Mouse (Mus musculus): Measurements from ENCODE around the gene Nes. TPM values are rescaled to one million over a fixed set of nuclear protein-coding genes. Genes with fewer than 3 reads are reported as not detected.
A peak's percentile ranks its signal among the peaks of the same experiment; 100 is the strongest.

Nes gene
- polyA plus RNA-seq, 1 experiment, result 0.26 TPM

DNA sequence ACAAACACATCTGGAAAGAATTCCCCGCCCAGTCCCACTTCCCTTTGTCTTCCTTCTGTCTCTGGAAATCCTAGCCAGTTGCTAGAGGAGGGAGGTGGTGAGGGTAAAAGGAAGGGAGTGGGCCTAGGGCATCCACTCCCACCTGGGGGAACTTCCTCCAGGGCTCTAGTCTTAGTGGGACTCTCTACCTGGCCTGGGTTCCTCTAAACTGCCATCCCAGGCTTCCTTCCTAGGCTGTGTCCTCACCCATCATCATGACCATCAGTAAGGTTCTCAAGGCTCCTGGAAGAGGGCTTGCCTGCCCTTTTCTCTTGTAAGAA, 24.4 kb upstream of the Nes start:
- no peak for TF ChIP-seq POLR2A (IDR thresholded peaks at IDR 0.05; ENCODE audit: control insufficient read depth, low read depth, low read length)
- no peak for TF ChIP-seq CTCF (IDR thresholded peaks at IDR 0.05; ENCODE audit: control insufficient read depth, insufficient read depth, insufficient replicate concordance, low read depth, low read length)
- Histone ChIP-seq H3K27me3 (ENCODE audit: control insufficient read depth, insufficient read depth, low read length) (no peaks in the 10 kb centered on the region; the same call in none of the 2 replicates), H3K36me3 (ENCODE audit: control insufficient read depth, insufficient read depth, low read length) (no peaks in the 10 kb centered on the region; the same call in 1 of the 2 replicates), H3K4me3 (ENCODE audit: control insufficient read depth, low read depth, low read length) (no peak overlapping the region), H3K4me1 (ENCODE audit: control insufficient read depth, insufficient read depth, low read length) (peaks cover 27% of the 10 kb centered on the region), H3K27ac (ENCODE audit: control insufficient read depth, insufficient read depth, low read depth, low read length) (no peak overlapping the region)

DNA sequence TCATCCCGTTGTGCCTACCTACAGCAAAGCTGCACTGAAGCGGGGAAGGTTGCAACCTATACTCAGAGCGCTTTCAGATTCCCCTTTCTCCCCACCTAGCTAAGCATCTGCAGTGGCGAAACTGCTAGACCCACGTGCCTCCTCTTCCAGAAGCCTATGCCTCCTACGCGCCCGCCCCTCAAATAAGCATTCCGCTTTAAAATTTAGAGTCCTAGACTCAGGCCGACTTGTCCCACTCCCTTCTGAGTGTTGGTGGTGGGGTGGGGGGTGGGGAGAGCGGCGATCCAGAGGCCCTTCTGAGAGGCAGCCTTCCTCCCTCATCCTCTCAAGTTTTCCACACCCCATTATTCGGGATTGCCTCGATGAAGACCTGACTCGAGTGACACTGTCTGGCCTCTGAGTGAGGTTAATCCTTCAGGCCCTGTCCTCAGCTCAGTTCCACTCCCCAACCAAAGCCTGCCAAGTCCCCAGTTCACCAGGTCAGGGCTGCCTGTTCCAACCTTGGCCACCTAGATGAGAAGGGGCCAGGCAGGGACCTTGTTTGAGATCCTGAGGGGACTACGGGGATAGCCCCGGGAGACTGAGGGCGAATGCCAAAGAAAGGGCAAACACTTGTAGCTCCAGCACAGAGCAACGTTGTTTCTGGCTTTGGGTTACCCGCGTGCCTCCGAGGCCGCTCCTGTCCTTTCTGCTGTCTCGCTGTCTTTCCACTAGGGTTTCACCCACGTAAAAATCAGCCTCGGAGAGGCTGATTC, 23.6 kb upstream of the Nes start:
- Histone ChIP-seq H3K27ac (ENCODE audit: control insufficient read depth, insufficient read depth, low read depth, low read length) (no peak overlapping the region), H3K36me3 (ENCODE audit: control insufficient read depth, insufficient read depth, low read length) (no peaks in the 10 kb centered on the region), H3K4me3 (ENCODE audit: control insufficient read depth, low read depth, low read length) (peak overlapping the region; percentile 6; the same call in 1 of the 2 replicates), H3K27me3 (ENCODE audit: control insufficient read depth, insufficient read depth, low read length) (no peaks in the 10 kb centered on the region; the same call in none of the 2 replicates), H3K4me1 (ENCODE audit: control insufficient read depth, insufficient read depth, low read length) (peaks cover 31% of the 10 kb centered on the region)
- no peak for TF ChIP-seq POLR2A (IDR thresholded peaks at IDR 0.05; ENCODE audit: control insufficient read depth, low read depth, low read length)
- no peak for TF ChIP-seq CTCF (IDR thresholded peaks at IDR 0.05; ENCODE audit: control insufficient read depth, insufficient read depth, insufficient replicate concordance, low read depth, low read length)

DNA sequence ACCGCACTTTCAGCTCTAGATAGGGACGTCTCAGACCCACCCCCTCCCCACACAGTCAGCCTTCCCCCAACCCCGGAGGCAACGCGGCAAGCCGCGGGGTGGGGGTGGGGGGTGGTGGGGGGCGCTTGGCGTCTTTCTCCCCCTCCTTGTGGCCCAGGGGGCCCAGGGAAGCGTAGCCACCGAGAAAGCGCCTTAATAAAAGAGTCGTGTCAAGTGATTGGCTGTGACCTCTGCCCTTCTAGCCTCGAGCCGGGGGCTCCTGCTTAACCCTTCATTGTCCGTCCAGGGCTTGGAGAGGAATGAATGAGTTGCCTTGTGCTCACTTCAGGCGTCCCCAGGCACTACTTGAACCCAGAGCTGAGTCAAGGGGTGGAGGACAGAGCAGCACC, 23.1 kb upstream of the Nes start:
- Histone ChIP-seq H3K4me3 (ENCODE audit: control insufficient read depth, low read depth, low read length) (peak overlapping the region; percentile 36), H3K27ac (ENCODE audit: control insufficient read depth, insufficient read depth, low read depth, low read length) (no peak overlapping the region), H3K4me1 (ENCODE audit: control insufficient read depth, insufficient read depth, low read length) (peaks cover 37% of the 10 kb centered on the region), H3K27me3 (ENCODE audit: control insufficient read depth, insufficient read depth, low read length) (no peaks in the 10 kb centered on the region; the same call in none of the 2 replicates), H3K36me3 (ENCODE audit: control insufficient read depth, insufficient read depth, low read length) (no peaks in the 10 kb centered on the region)
- no peak for TF ChIP-seq POLR2A (IDR thresholded peaks at IDR 0.05; ENCODE audit: control insufficient read depth, low read depth, low read length)
- TF ChIP-seq CTCF (IDR thresholded peaks at IDR 0.05; ENCODE audit: control insufficient read depth, insufficient read depth, insufficient replicate concordance, low read depth, low read length), result no peak

DNA sequence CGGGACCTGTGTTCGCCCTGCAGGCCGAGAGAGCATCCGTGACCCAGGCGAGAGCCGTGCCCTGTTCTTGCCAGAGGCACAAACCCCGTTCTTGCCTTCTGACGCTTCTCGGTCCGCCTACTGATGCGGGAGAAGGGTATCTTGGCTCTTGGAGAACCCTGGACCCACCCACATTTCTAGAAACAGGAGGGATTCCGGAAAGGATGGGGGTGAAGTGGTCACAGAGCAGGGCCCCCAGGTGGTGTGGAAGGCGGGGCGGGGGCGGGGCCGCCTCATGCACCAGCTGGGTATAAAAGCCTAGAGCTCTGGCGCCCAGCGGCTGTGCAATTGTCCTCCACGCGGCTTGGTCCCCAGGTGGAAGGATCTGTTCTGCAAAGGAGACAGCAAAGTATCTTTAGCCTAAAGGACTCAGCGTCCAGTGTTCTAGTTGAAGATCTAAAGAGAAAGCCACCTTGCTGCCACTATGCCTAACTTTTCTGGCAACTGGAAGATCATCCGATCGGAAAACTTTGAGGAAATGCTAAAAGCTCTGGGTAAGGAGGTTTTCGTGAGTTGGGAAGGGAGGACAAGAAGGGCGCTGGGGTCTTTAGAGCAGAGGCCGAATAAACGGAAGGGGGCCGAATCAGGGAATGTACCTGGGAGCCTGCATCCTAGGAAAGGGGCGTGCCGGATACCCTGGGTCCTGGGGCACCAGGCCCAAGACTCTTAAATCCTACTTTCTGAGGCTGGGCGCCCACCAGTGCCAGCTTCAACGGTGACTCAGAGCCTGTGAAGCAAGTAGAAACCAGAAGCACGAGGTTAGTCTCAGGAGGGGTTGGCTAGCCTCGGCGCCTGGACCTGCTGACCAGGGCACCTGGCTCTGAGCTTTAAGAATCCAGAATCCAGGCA, 22.3 kb upstream of the Nes start, which contains the start of gene Crabp2:
TSS of gene Crabp2 (plus strand) at position 289 of the 888 bp plus-strand sequence.
- Histone ChIP-seq H3K4me3 (ENCODE audit: control insufficient read depth, low read depth, low read length) (peak within 1 kb of the TSS; percentile 36), H3K27me3 (ENCODE audit: control insufficient read depth, insufficient read depth, low read length) (no peaks in the 10 kb centered on the region; the same call in none of the 2 replicates), H3K36me3 (ENCODE audit: control insufficient read depth, insufficient read depth, low read length) (no peaks in the 10 kb centered on the region), H3K4me1 (ENCODE audit: control insufficient read depth, insufficient read depth, low read length) (peaks cover 40% of the 10 kb centered on the region), H3K27ac (ENCODE audit: control insufficient read depth, insufficient read depth, low read depth, low read length) (no peak within 1 kb of the TSS)
- TF ChIP-seq CTCF (IDR thresholded peaks at IDR 0.05; ENCODE audit: control insufficient read depth, insufficient read depth, insufficient replicate concordance, low read depth, low read length) (no peak), POLR2A (IDR thresholded peaks at IDR 0.05; ENCODE audit: control insufficient read depth, low read depth, low read length) (no peak)

DNA sequence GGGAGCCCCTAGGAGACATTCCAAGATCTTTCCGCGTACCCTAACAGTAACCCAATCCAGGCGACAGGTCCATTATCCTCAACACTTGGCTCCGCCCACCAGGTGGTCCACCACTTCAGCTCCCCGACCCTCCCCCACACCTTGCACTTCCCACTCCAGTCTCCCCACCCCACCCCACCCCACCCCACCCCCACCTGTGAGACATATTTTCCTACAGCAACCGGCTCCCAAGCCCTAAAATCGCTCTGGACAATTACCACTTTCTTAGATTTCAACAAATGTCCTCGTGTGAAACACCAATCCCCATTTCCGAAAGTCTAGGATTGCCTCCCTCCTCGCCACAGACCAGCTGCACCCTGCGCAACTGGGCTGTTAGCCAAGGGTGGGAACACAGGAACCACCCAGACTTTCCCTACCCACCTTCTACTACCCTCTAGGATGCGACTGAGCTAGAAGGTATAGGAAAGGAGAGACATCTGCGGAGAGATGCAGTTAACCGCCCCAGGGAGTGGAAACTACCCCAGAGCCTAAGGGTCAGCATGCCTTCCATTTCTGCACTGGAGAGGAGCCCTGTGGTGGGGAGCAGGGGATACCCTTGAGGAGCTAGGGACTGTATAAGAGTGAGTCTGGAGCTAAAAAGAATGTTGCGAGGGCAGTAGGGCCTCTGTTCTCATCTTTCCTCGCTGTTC, 21.5 kb upstream of the Nes start:
- Histone ChIP-seq H3K27ac (ENCODE audit: control insufficient read depth, insufficient read depth, low read depth, low read length) (no peak overlapping the region), H3K27me3 (ENCODE audit: control insufficient read depth, insufficient read depth, low read length) (no peaks in the 10 kb centered on the region; the same call in none of the 2 replicates), H3K4me1 (ENCODE audit: control insufficient read depth, insufficient read depth, low read length) (peaks cover 40% of the 10 kb centered on the region), H3K4me3 (ENCODE audit: control insufficient read depth, low read depth, low read length) (no peak overlapping the region), H3K36me3 (ENCODE audit: control insufficient read depth, insufficient read depth, low read length) (no peaks in the 10 kb centered on the region)
- no peak for TF ChIP-seq POLR2A (IDR thresholded peaks at IDR 0.05; ENCODE audit: control insufficient read depth, low read depth, low read length)

DNA sequence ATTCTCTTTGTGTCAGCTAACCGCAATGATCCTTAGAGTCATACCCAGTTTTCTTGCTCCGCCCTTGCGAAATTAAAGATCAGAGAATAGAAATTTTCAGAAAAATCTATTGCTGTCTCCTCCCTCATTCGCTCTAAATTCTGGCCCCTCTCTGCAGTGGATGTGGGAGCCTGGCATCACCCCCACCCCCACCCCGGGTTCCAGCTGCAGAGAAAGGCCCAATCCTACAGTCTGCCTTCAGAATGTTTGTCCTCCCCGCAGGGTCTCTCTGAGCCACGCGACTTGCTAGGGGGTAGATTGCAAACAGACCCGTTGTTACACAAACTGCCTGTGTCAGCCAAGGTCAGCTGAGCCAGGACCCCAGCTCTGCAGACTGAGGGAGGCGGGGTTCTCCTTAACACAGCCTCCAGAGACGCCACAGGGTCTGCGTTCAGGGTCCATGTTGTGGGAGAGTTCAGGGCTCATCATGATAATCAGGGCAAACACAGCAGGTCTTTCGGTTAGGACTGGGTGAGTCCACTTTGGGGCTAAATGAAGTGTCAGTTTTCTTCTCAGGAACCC, 20.8 kb upstream of the Nes start:
- Histone ChIP-seq H3K4me1 (ENCODE audit: control insufficient read depth, insufficient read depth, low read length) (peaks cover 40% of the 10 kb centered on the region), H3K4me3 (ENCODE audit: control insufficient read depth, low read depth, low read length) (no peak overlapping the region)

More for the DNA sequence above, 20.8 kb upstream of the Nes start:
- Histone ChIP-seq H3K27me3 (ENCODE audit: control insufficient read depth, insufficient read depth, low read length) (no peaks in the 10 kb centered on the region; the same call in none of the 2 replicates), H3K27ac (ENCODE audit: control insufficient read depth, insufficient read depth, low read depth, low read length) (no peak overlapping the region), H3K36me3 (ENCODE audit: control insufficient read depth, insufficient read depth, low read length) (no peaks in the 10 kb centered on the region)
- TF ChIP-seq POLR2A (IDR thresholded peaks at IDR 0.05; ENCODE audit: control insufficient read depth, low read depth, low read length), result no peak

Data from testis, adult 2 months (tissue).